Mouse (Mus musculus) stomach, postnatal 0 days (tissue): ENCODE measurements at regions not wholly inside any gene's neighbourhood (a gene's known extent, or its start where the extent isn't known, plus 50 kb on each side); places are given as distances from the start of the nearest gene placed in this dataset.
A peak's percentile ranks its signal among the peaks of the same experiment; 100 is the strongest.

Experiments
- ATAC-seq: fragments of 200-750 bp; cut with Nextera tagmentation; 2 replicates; pipeline ENCODE4 v1.8.0; 2017; ENCODE audit not compliant: low FRiP score, low TSS enrichment
- DNase-seq: peaks from one replicate; pipeline ENCODE4 v3.0.0-alpha.2; 2016; ENCODE audit warnings: low spot score
- H3K27ac ChIP-seq: fragments of 300-500 bp; sonication (generic); replicated peaks from 2 replicates; pipeline ENCODE4 v1.5.1; 2014; ENCODE audit warnings: mild to moderate bottlenecking, control low read depth
- H3K27me3 ChIP-seq: fragments of 300-500 bp; sonication (generic); 2 replicates; pipeline ENCODE4 v1.6.1; 2014; ENCODE audit warnings: low read length; ENCODE audit not compliant: control insufficient read depth, insufficient read depth
- H3K36me3 ChIP-seq: fragments of 300-500 bp; sonication (generic); 2 replicates; pipeline ENCODE4 v1.6.1; 2014; ENCODE audit warnings: low read length, mixed read lengths; ENCODE audit not compliant: control insufficient read depth, insufficient read depth
- H3K4me1 ChIP-seq: fragments of 300-500 bp; sonication (generic); replicated peaks from 2 replicates; pipeline ENCODE4 v1.6.1; 2014; ENCODE audit warnings: antibody characterized with exemption; ENCODE audit not compliant: control insufficient read depth, insufficient read depth
- H3K4me2 ChIP-seq: fragments of 300-500 bp; sonication (generic); replicated peaks from 2 replicates; pipeline ENCODE4 v1.6.1; 2014; ENCODE audit warnings: low read depth, mild to moderate bottlenecking, control low read depth, moderate library complexity
- H3K4me3 ChIP-seq: fragments of 300-500 bp; sonication (generic); 2 replicates; pipeline ENCODE4 v1.5.1; 2014; ENCODE audit warnings: low read depth, low read length, control low read depth
- H3K9ac ChIP-seq: fragments of 300-500 bp; sonication (generic); 2 replicates; pipeline ENCODE4 v1.6.1; 2014; ENCODE audit warnings: mild to moderate bottlenecking, low read length, control low read depth, mixed read lengths
- H3K9me3 ChIP-seq: fragments of 300-500 bp; sonication (generic); 2 replicates; pipeline ENCODE4 v1.6.1; 2016; ENCODE audit warnings: low read length; ENCODE audit not compliant: control insufficient read depth
- CTCF ChIP-seq: IDR thresholded peaks from 2 replicates; pipeline ENCODE4 v1.5.1; 2016; ENCODE audit warnings: antibody characterized with exemption, low read depth, mild to moderate bottlenecking, moderate library complexity
- EP300 ChIP-seq: optimal IDR thresholded peaks from 2 replicates; pipeline ENCODE3; 2016; ENCODE audit warnings: antibody characterized with exemption
- WGBS: fragments of 180-500 bp; shearing (Covaris S2); extraction: QIAGEN DNeasy Blood & Tissue Kit; methylation state at CpG from one replicate; pipeline ENCODE4 v1.1.7; 2014; 5-methylcytosine and 5-hydroxymethylcytosine counted together

DNA sequence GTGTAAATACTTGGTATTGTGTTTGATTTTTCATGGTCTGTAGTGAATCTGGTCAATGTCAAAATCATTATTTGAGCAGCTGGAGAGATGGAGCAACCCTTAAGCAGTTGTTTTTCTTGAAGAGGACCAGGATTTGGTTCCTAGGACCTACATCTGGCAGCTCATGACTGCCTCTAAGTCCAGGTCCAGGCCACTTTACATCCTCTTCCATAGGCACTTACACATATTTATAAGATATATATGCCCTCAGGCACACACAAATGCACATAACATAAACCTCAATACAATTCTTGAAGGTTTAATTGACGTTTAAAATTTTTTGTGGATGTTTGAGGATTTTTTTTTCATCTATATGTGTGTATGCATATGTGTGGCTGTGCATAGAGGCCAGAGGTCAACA, 96.8 kb upstream of the Fam240b start:
- DNase-seq = no peak
- Histone ChIP-seq H3K4me2 (no peak overlapping the region), H3K36me3 (no peaks in the 10 kb centered on the region), H3K27me3 (no peaks in the 10 kb centered on the region), H3K4me1 (no peaks in the 10 kb centered on the region), H3K9me3 (no peaks in the 10 kb centered on the region), H3K9ac (no peak overlapping the region), H3K4me3 (no peak overlapping the region), H3K27ac (no peak overlapping the region)
- no peak for ATAC-seq
- TF ChIP-seq EP300 = no peak
- TF ChIP-seq CTCF = no peak
- WGBS = 41% methylated on average over 1 of the region's 1 CpGs

DNA sequence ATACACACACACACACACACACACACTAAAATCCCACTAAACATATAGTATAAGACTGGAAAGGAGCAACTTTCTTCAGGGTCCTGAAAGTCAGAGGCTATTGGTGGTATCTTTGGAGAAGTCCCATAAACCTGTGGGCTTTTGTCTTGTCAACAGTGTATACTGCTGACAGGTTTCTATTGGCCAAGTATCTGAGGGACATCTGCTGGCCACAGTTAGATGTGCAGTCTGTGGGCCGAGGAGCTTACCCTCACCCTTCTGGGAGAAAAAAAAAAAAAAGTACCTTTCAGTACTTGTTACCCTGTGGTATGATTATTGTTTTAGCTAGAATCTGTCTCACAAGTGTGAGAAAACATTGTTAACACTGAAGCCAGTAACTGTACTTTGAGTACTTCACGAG, 76.1 kb upstream of the Fam240b start:
- no peak for DNase-seq

DNA sequence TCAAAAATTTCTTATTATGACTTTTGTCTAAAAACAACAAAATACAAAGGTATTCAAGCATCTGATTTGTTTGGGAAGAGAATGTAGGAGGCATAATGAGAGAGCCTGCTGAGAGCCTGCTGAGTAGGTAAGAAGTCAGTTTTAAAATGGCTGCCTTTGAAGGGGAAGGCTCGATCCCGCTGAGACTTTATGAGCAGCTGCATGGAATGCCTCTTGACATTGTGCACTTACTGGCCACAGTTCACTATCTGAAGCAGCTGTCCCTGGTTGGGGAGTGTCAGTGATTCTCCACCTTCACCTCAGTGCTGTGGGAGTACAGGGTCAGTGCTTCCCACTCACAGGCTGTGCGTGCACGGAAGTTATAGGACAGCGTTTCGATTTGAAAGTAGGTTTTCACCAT, 71.3 kb upstream of the Fam240b start:
- no peaks in the 10 kb centered on the region for H3K27me3 ChIP-seq
- H3K4me1 ChIP-seq = no peaks in the 10 kb centered on the region
- no peak overlapping the region for H3K4me3 ChIP-seq
- no peaks in the 10 kb centered on the region for H3K36me3 ChIP-seq
- H3K27ac ChIP-seq = no peak overlapping the region
- WGBS = 91% methylated on average over 6 of the region's 6 CpGs
- DNase-seq (no peak), ATAC-seq (no peak)
- no peak overlapping the region for H3K4me2 ChIP-seq
- TF ChIP-seq CTCF (no peak), EP300 (no peak)
- H3K9ac ChIP-seq = no peak overlapping the region
- no peaks in the 10 kb centered on the region for H3K9me3 ChIP-seq

More for the DNA sequence above, 76.1 kb upstream of the Fam240b start:
- H3K9ac ChIP-seq = no peak overlapping the region
- no peaks in the 10 kb centered on the region for H3K9me3 ChIP-seq
- TF ChIP-seq CTCF (peak; percentile 64), EP300 (no peak)
- no peak overlapping the region for H3K4me3 ChIP-seq
- H3K36me3 ChIP-seq = no peaks in the 10 kb centered on the region
- no peaks in the 10 kb centered on the region for H3K27me3 ChIP-seq
- H3K27ac ChIP-seq = no peak overlapping the region
- no peak for ATAC-seq
- no peaks in the 10 kb centered on the region for H3K4me1 ChIP-seq
- 54% methylated on average over 2 of the region's 2 CpGs for WGBS
- no peak overlapping the region for H3K4me2 ChIP-seq

DNA sequence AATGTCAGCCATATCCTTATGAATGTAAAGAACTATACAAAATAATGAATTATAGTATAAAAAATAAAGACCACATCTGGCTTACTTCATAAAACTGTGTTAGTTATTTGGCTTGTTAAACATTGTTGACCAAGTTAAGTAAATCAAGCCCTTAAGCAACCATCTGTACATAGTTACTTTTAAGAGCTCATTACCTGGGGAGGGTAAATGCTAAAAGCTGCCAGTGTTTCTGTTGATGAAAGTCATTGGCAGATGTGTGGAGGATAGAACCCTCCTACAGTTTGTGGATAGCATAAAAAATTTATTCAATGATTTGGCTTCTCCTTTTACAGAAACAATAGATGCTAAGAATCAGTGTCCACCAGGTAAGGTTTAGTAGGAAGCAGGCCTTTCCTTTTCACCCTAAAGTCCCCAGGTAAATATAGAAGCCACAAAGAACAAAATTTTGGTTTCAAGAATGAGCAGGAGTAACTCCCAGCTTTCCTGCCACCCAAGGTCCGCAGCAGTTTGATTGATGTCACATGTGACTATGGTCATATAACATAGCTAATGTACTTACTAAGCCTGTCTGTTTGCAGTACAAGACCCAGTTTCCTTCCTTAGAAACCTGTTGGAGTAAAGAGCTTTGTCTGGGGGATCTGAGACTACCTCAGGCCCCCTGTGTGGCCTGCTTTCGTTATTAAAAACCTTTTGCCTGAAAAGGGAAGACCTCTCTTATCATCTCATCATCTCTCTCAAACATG, 69.5 kb upstream of the Fam240b start:
- ATAC-seq (no peak), DNase-seq (no peak)
- Histone ChIP-seq H3K4me3 (no peak overlapping the region), H3K27me3 (no peaks in the 10 kb centered on the region), H3K4me2 (no peak overlapping the region), H3K4me1 (no peaks in the 10 kb centered on the region), H3K36me3 (no peaks in the 10 kb centered on the region), H3K27ac (no peak overlapping the region), H3K9ac (no peak overlapping the region), H3K9me3 (no peaks in the 10 kb centered on the region)
- 71% methylated on average over 2 of the region's 2 CpGs for WGBS
- TF ChIP-seq EP300 (no peak), CTCF (no peak)

DNA sequence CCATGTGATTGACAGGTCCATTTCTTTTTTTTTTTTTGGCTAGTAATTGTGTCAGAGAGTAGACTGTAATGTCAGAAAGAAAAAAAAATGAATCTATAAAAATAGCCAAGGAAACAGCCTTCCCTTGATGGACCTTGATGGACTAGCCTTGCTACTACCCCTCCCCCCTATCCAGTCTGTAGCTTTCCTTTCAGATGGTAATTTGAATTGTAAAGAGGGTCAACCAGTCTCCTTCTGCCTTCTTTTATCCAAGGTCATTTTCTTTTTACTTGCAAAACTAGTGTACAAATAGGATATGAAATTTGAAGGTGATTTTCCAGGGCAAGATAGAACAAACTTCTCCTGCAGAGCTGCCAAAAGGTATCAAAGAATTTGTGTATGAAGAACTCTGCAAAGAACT, 68.2 kb upstream of the Fam240b start:
- Histone ChIP-seq H3K36me3 (no peaks in the 10 kb centered on the region), H3K9ac (no peak overlapping the region), H3K27me3 (no peaks in the 10 kb centered on the region), H3K27ac (no peak overlapping the region), H3K4me2 (no peak overlapping the region), H3K9me3 (no peaks in the 10 kb centered on the region), H3K4me3 (no peak overlapping the region), H3K4me1 (no peaks in the 10 kb centered on the region)
- DNase-seq (no peak), ATAC-seq (no peak)
- TF ChIP-seq EP300 (no peak), CTCF (no peak)
